ENCODE assay signal across 22 mouse cellular contexts in genomic region chr5:13988023-13988422, GRCm38 (mm10). TPM values are rescaled to one million over a fixed set of nuclear protein-coding genes. Genes with fewer than 3 reads are reported as not detected.
DNase-seq lines count a peak whose midpoint lies in the region; ATAC-seq and TF ChIP-seq lines count a peak whose summit lies in the region.
"Had no signal": no experiment of that assay in that cellular context is flagged by ENCODE, and none has a peak within 500 bp of the region (broad histone marks: within the 10 kb centered on the region; RNA-seq: fewer than 3 reads in every experiment).

No protein-coding gene starts in this region.

- no peak for ATAC-seq in lung, embryonic 14.5 days (ENCODE audit: insufficient read depth)
- peak; percentile 59; the same call in 1 of the 2 replicates for ATAC-seq in lung, embryonic 15.5 days (ENCODE audit: borderline replicate concordance, extremely low read depth, low FRiP score, low TSS enrichment)
- peak; percentile 71 for ATAC-seq in lung, embryonic 16.5 days (ENCODE audit: low read depth)
- ATAC-seq in lung, postnatal 0 days, result peak; percentile 41; the same call in 1 of the 2 replicates
- ATAC-seq: activated CD4-positive, CD25-positive, alpha-beta regulatory T cell, adult 4 months; CD4-positive, CD25-positive, alpha-beta regulatory T cell, adult 4 months; Patski had no signal

- 40% methylated on average over 2 of the region's 2 CpGs for WGBS in lung, embryonic 14.5 days
- WGBS in lung, embryonic 15.5 days, result 36% methylated on average over 2 of the region's 2 CpGs
- 35% methylated on average over 2 of the region's 2 CpGs for WGBS in lung, embryonic 16.5 days
- 56% methylated on average over 2 of the region's 2 CpGs for WGBS in lung, postnatal 0 days
- 55% methylated on average over 2 of the region's 2 CpGs for WGBS in lung, adult 2 months

- H3K4me3 ChIP-seq in lung, embryonic 14.5 days (ENCODE audit: low read depth, low read length), result no peak overlapping the region
- no peak overlapping the region for H3K4me3 ChIP-seq in lung, embryonic 15.5 days
- no peak overlapping the region for H3K4me3 ChIP-seq in lung, embryonic 16.5 days (ENCODE audit: low read length)
- H3K4me3 ChIP-seq in lung, postnatal 0 days (ENCODE audit: low read depth, low read length), result no peak overlapping the region
- no peak overlapping the region for H3K4me3 ChIP-seq in lung, adult 2 months (replicated peaks; ENCODE audit: extremely low read depth, low read depth, low read length)

- TF ChIP-seq EP300 in lung, postnatal 0 days (IDR thresholded peaks at IDR 0.05), result no peak

- peaks cover 4% of the 10 kb centered on the region for H3K4me1 ChIP-seq in lung, embryonic 14.5 days (ENCODE audit: insufficient read depth)
- H3K4me1 ChIP-seq in lung, embryonic 15.5 days, result peaks cover 16% of the 10 kb centered on the region
- H3K4me1 ChIP-seq in lung, embryonic 16.5 days (replicated peaks; ENCODE audit: control insufficient read depth, insufficient read depth, low read length), result peaks cover 10% of the 10 kb centered on the region; the same call in 1 of the 2 replicates
- H3K4me1 ChIP-seq in lung, postnatal 0 days (ENCODE audit: insufficient read depth, low read depth, low read length), result peaks cover 5% of the 10 kb centered on the region; the same call in 1 of the 2 replicates
- H3K4me1 ChIP-seq in lung, adult 2 months (ENCODE audit: control insufficient read depth, insufficient read depth, low read length), result peaks cover 13% of the 10 kb centered on the region

- H3K36me3 ChIP-seq in lung, embryonic 14.5 days (ENCODE audit: insufficient read depth), result no peaks in the 10 kb centered on the region
- H3K36me3 ChIP-seq in lung, embryonic 15.5 days, result no peaks in the 10 kb centered on the region
- no peaks in the 10 kb centered on the region for H3K36me3 ChIP-seq in lung, embryonic 16.5 days (ENCODE audit: control insufficient read depth, insufficient read depth, low read length)
- no peaks in the 10 kb centered on the region for H3K36me3 ChIP-seq in lung, postnatal 0 days (ENCODE audit: insufficient read depth, low read length)
- H3K36me3 ChIP-seq: G1E had no signal

- H3K9me3 ChIP-seq in lung, embryonic 14.5 days (ENCODE audit: low read depth, low read length), result no peaks in the 10 kb centered on the region
- H3K9me3 ChIP-seq in lung, embryonic 15.5 days, result no peaks in the 10 kb centered on the region
- no peaks in the 10 kb centered on the region for H3K9me3 ChIP-seq in lung, embryonic 16.5 days (ENCODE audit: control insufficient read depth, low read length)
- H3K9me3 ChIP-seq in lung, postnatal 0 days (ENCODE audit: low read length), result no peaks in the 10 kb centered on the region
- H3K9me3 ChIP-seq: G1E had no signal

- peak; percentile 12 for DNase-seq in lung, embryonic 14.5 days
- DNase-seq in lung, adult 18-20 months, result no peak
- no peak for DNase-seq in lung, postnatal 10 days
- no peak for DNase-seq in lung, postnatal 36 days
- peak; percentile 19 for DNase-seq in lung, postnatal 0 days (ENCODE audit: low spot score)
- no peak for DNase-seq in lung, adult 2 months
- DNase-seq: adrenal gland, adult 2 months; adrenal gland, adult 8-10 months; adrenal gland, postnatal 10 days; adrenal gland, postnatal 14 days; adrenal gland, postnatal 25 days; adrenal gland, postnatal 36 days; B cell, adult 2 months; cerebellum, adult 11 months; cerebellum, adult 11-12 months had no signal

- H3K4me2 ChIP-seq in lung, embryonic 14.5 days, result no peak overlapping the region
- H3K4me2 ChIP-seq in lung, embryonic 15.5 days, result no peak overlapping the region
- no peak overlapping the region for H3K4me2 ChIP-seq in lung, embryonic 16.5 days (ENCODE audit: low read depth, low read length)
- no peak overlapping the region for H3K4me2 ChIP-seq in lung, postnatal 0 days (replicated peaks; ENCODE audit: low read depth, low read length)

- no peak overlapping the region for H3K9ac ChIP-seq in lung, embryonic 14.5 days
- H3K9ac ChIP-seq in lung, embryonic 15.5 days, result no peak overlapping the region
- no peak overlapping the region for H3K9ac ChIP-seq in lung, embryonic 16.5 days (ENCODE audit: low read length)
- H3K9ac ChIP-seq in lung, postnatal 0 days (replicated peaks; ENCODE audit: low read depth), result no peak overlapping the region

- TF ChIP-seq CTCF in lung, embryonic 14.5 days (IDR thresholded peaks at IDR 0.05; ENCODE audit: low read depth), result no peak
- no peak for TF ChIP-seq CTCF in lung, postnatal 0 days (IDR thresholded peaks at IDR 0.05)
- no peak for TF ChIP-seq CTCF in lung, adult 2 months (IDR thresholded peaks at IDR 0.05; ENCODE audit: insufficient read depth, low read length)

- no peak for TF ChIP-seq POLR2A in lung, adult 2 months (IDR thresholded peaks at IDR 0.05; ENCODE audit: borderline replicate concordance, extremely low read depth, low read depth, low read length)

- no peaks in the 10 kb centered on the region for H3K27me3 ChIP-seq in lung, embryonic 14.5 days (ENCODE audit: insufficient read depth, low read length)
- H3K27me3 ChIP-seq in lung, embryonic 15.5 days, result no peaks in the 10 kb centered on the region
- H3K27me3 ChIP-seq in lung, embryonic 16.5 days (ENCODE audit: control insufficient read depth, insufficient read depth, low read depth, low read length), result no peaks in the 10 kb centered on the region
- no peaks in the 10 kb centered on the region for H3K27me3 ChIP-seq in lung, postnatal 0 days (replicated peaks; ENCODE audit: insufficient read depth, low read length)
- H3K27me3 ChIP-seq: CH12.LX, Patski had no signal

- H3K27ac ChIP-seq in lung, embryonic 14.5 days (ENCODE audit: low read depth), result no peak overlapping the region
- H3K27ac ChIP-seq in lung, embryonic 15.5 days, result peak overlapping the region; percentile 55
- H3K27ac ChIP-seq in lung, embryonic 16.5 days (ENCODE audit: low read length), result no peak overlapping the region
- no peak overlapping the region for H3K27ac ChIP-seq in lung, postnatal 0 days (ENCODE audit: low read length)

RNA-seq across cellular contexts. Expression of gene Sema3e, which starts 37.1 kb away (rescaled TPM):
- 18.7 and 21.4 TPM in 2 replicates for polyA plus RNA-seq in lung, embryonic 14.5 days (2014; fragmentation: Nextera tagmentation; extraction: Ambion mirVana)
- 22.3 and 24.2 TPM in 2 replicates for polyA plus RNA-seq in lung, embryonic 15.5 days (2015; fragmentation: Nextera tagmentation; extraction: Ambion mirVana)
- polyA plus RNA-seq in lung, embryonic 16.5 days (2015; fragmentation: Nextera tagmentation; extraction: Ambion mirVana), result 25.0 and 25.4 TPM in 2 replicates
- polyA plus RNA-seq in lung, postnatal 0 days (2015; fragmentation: Nextera tagmentation; extraction: Ambion mirVana), result 18.9 and 29.8 TPM in 2 replicates
- 17.5 and 23.6 TPM in 2 replicates for polyA plus RNA-seq in lung, adult 2 months (2012; rRNA removed)

Comparison
In these comparisons a context has a peak if more than half of its experiments do, and no peak if none do; other contexts are left out.
1. DNase-seq: peak in lung, embryonic 14.5 days (single experiment) and lung, postnatal 0 days (single experiment); none in lung, adult 18-20 months (0 of 2), lung, postnatal 10 days (single experiment), lung, postnatal 36 days (single experiment) and lung, adult 2 months (single experiment).